Comparison of ENCODE assay signal across 10 mouse cellular contexts in genomic region chr12:103322801-103323200, GRCm38 (mm10). TPM values are rescaled to one million over a fixed set of nuclear protein-coding genes. Genes with fewer than 3 reads are reported as not detected.
A peak's percentile ranks its signal among the peaks of the same experiment; 100 is the strongest.
DNase-seq lines count a peak whose midpoint lies in the region; ATAC-seq and TF ChIP-seq lines count a peak whose summit lies in the region.
"Had no signal": no experiment of that assay in that cellular context is flagged by ENCODE, and none has a peak within 500 bp of the region (broad histone marks: within the 10 kb centered on the region; RNA-seq: fewer than 3 reads in every experiment).

No protein-coding gene starts in this region.

- H3K9ac ChIP-seq in forebrain, embryonic 14.5 days (ENCODE audit: low read length), result no peak overlapping the region
- H3K9ac ChIP-seq in forebrain, embryonic 16.5 days (replicated peaks; ENCODE audit: low read depth, low read length), result no peak overlapping the region
- H3K9ac ChIP-seq in MEL (ENCODE audit: control insufficient read depth, low read depth, low read length, poor library complexity, severe bottlenecking), result no peak overlapping the region
- H3K9ac ChIP-seq: limb, embryonic 15.5 days had no signal

- intact Hi-C loops in left cerebral cortex, postnatal 25 days (cut with DNase I), result no loop called here
- intact Hi-C loops in left cerebral cortex, postnatal 36 days (cut with DNase I), result no loop called here

- H3K36me3 ChIP-seq in forebrain, embryonic 14.5 days (ENCODE audit: control insufficient read depth, insufficient read depth, low read length), result no peaks in the 10 kb centered on the region
- H3K36me3 ChIP-seq in forebrain, embryonic 16.5 days (ENCODE audit: control insufficient read depth, insufficient read depth), result no peaks in the 10 kb centered on the region
- H3K36me3 ChIP-seq in MEL (ENCODE audit: control insufficient read depth in 1 of 2, insufficient read depth in 2 of 2, low read length in 2 of 2), result no peaks in the 10 kb centered on the region
- H3K36me3 ChIP-seq: G1E; limb, embryonic 15.5 days had no signal

- ATAC-seq in forebrain, embryonic 14.5 days, result no peak
- no peak for ATAC-seq in forebrain, embryonic 16.5 days
- ATAC-seq in granulocyte monocyte progenitor cell, adult 5-6 weeks (replicated peaks; ENCODE audit: poor library complexity, severe bottlenecking), result peak; percentile 49; the same call in 1 of the 2 replicates

- no peaks in the 10 kb centered on the region for H3K9me3 ChIP-seq in forebrain, embryonic 14.5 days (replicated peaks; ENCODE audit: control insufficient read depth, low read length)
- H3K9me3 ChIP-seq in forebrain, embryonic 16.5 days (ENCODE audit: control insufficient read depth, low read length), result no peaks in the 10 kb centered on the region
- H3K9me3 ChIP-seq in MEL (replicated peaks; ENCODE audit: insufficient read depth, low read length), result no peaks in the 10 kb centered on the region
- H3K9me3 ChIP-seq: limb, embryonic 15.5 days had no signal

- no peak overlapping the region for H3K4me3 ChIP-seq in forebrain, embryonic 14.5 days (ENCODE audit: low read depth, low read length)
- no peak overlapping the region for H3K4me3 ChIP-seq in forebrain, embryonic 16.5 days (replicated peaks; ENCODE audit: low read length)
- no peak overlapping the region for H3K4me3 ChIP-seq in MEL (ENCODE audit: control insufficient read depth in 1 of 2, insufficient read depth in 1 of 2, low read depth in 2 of 2, low read length in 2 of 2)
- H3K4me3 ChIP-seq: limb, embryonic 15.5 days had no signal

- no peak overlapping the region for H3K4me2 ChIP-seq in forebrain, embryonic 14.5 days (ENCODE audit: low read length)
- H3K4me2 ChIP-seq in forebrain, embryonic 16.5 days (ENCODE audit: low read length), result no peak overlapping the region
- H3K4me2 ChIP-seq: limb, embryonic 15.5 days had no signal

- peak; percentile 38 to 60 (median 48); a peak in 5 of 6 replicates for TF ChIP-seq CTCF in MEL (IDR thresholded peaks at IDR 0.05 in 2 of 3, conservative IDR thresholded peaks at IDR 0.05 in 1 of 3; ENCODE audit: control insufficient read depth in 1 of 3, insufficient read depth in 1 of 3, low read depth in 2 of 3, low read length in 3 of 3, poor library complexity in 1 of 3, severe bottlenecking in 1 of 3)

- TF ChIP-seq EP300 in MEL (IDR thresholded peaks at IDR 0.05; ENCODE audit: low read depth in 1 of 2, low read length in 2 of 2), result no peak

- no peak overlapping the region for H3K27ac ChIP-seq in forebrain, embryonic 14.5 days (ENCODE audit: low read depth, low read length)
- no peak overlapping the region for H3K27ac ChIP-seq in forebrain, embryonic 16.5 days (ENCODE audit: low read length)
- H3K27ac ChIP-seq in MEL (ENCODE audit: control insufficient read depth, low read depth, low read length), result no peak overlapping the region
- H3K27ac ChIP-seq: limb, embryonic 15.5 days had no signal

- WGBS in forebrain, embryonic 14.5 days, result 45% methylated on average over 3 of the region's 3 CpGs
- 44% methylated on average over 3 of the region's 3 CpGs for WGBS in forebrain, embryonic 16.5 days

- peak; percentile 24 for TF ChIP-seq RAD21 in MEL (IDR thresholded peaks at IDR 0.05; ENCODE audit: low read depth, low read length)

- no peaks in the 10 kb centered on the region for H3K79me2 ChIP-seq in MEL (ENCODE audit: control insufficient read depth, insufficient read depth, low read length, poor library complexity)

- TF ChIP-seq POLR2A in MEL (IDR thresholded peaks at IDR 0.05; ENCODE audit: control insufficient read depth in 1 of 2, insufficient read depth in 1 of 2, low read depth in 1 of 2, low read length in 2 of 2, poor library complexity in 1 of 2), result no peak

- H3K4me1 ChIP-seq in forebrain, embryonic 14.5 days (ENCODE audit: control insufficient read depth, insufficient read depth, low read length), result no peaks in the 10 kb centered on the region
- H3K4me1 ChIP-seq in forebrain, embryonic 16.5 days (replicated peaks; ENCODE audit: control insufficient read depth, insufficient read depth, low read length), result peaks cover 8% of the 10 kb centered on the region; the same call in 1 of the 2 replicates
- H3K4me1 ChIP-seq in MEL (ENCODE audit: control insufficient read depth in 1 of 2, insufficient read depth in 2 of 2, low read length in 2 of 2), result no peaks in the 10 kb centered on the region

- DNase-seq in forebrain, embryonic 14.5 days (ENCODE audit: low spot score), result peak; percentile 31
- DNase-seq in left cerebral cortex, postnatal 25 days (ENCODE audit: low spot score in 2 of 2), result peak; percentile 54 to 56
- DNase-seq in left cerebral cortex, postnatal 36 days (ENCODE audit: low spot score in 2 of 2), result no peak
- no peak for DNase-seq in MEL (ENCODE audit: low read depth, low spot score)
- no peak for DNase-seq in ovary, postnatal 10 days (ENCODE audit: low spot score)
- no peak for DNase-seq in ovary, postnatal 14 days (ENCODE audit: low spot score)

- H3K27me3 ChIP-seq in forebrain, embryonic 14.5 days (replicated peaks; ENCODE audit: control insufficient read depth, insufficient read depth, low read length), result 0 out of 2 replicates have a peak, but pooled peaks cover 4% of the 10 kb centered on the region
- peaks cover 2% of the 10 kb centered on the region; the same call in 1 of the 2 replicates for H3K27me3 ChIP-seq in forebrain, embryonic 16.5 days (replicated peaks; ENCODE audit: control insufficient read depth, insufficient read depth, low read length)
- no peaks in the 10 kb centered on the region for H3K27me3 ChIP-seq in MEL (ENCODE audit: control insufficient read depth in 1 of 2, insufficient read depth in 2 of 2, low read length in 2 of 2)

TF ChIP-seq in MEL, 35 proteins besides CTCF, POLR2A, EP300 and RAD21:
- TF ChIP-seq MYB (IDR thresholded peaks at IDR 0.05; ENCODE audit: low read depth, low read length) (no peak), SMC3 (IDR thresholded peaks at IDR 0.05; ENCODE audit: low read depth, low read length) (0 out of 2 replicates have a peak, but pooled peaks have one; percentile 13)

RNA-seq across cellular contexts. Expression of gene Fam181a, which starts 12.0 kb away (rescaled TPM):
- 5.2 and 5.5 TPM in 2 replicates for polyA plus RNA-seq in forebrain, embryonic 14.5 days (2014; fragmentation: Nextera tagmentation; extraction: Ambion mirVana)
- 2.5 and 3.0 TPM in 2 replicates for polyA plus RNA-seq in forebrain, embryonic 16.5 days (2015; fragmentation: Nextera tagmentation; extraction: Ambion mirVana)
- total RNA-seq in left cerebral cortex, postnatal 25 days (2021), result 1 to 10 TPM; 1.5 to 2.7 TPM
- 1 to 10 TPM; 1.6 to 2.5 TPM for total RNA-seq in left cerebral cortex, postnatal 36 days (2021)
- not detected in 2 replicates for total RNA-seq in MEL (2012; rRNA removed)
- not detected for polyA plus RNA-seq in MEL (2012; ENCODE audit: insufficient read depth in 1 of 2, insufficient read length in 2 of 2, low read depth in 1 of 2, low replicate concordance in 2 of 2, missing spikeins in 1 of 2)
- total RNA-seq in granulocyte monocyte progenitor cell, adult 5-6 weeks (2014; fragmentation: Nextera tagmentation), result not detected in 2 replicates
- not detected in 2 replicates for total RNA-seq in granulocyte monocyte progenitor cell, adult 5-6 weeks (2017)
- polyA plus RNA-seq: G1E; limb, embryonic 15.5 days had no signal

RNA-seq across cellular contexts. Expression of gene Asb2, which starts 33.0 kb away (rescaled TPM):
- polyA plus RNA-seq in forebrain, embryonic 14.5 days (2014; fragmentation: Nextera tagmentation; extraction: Ambion mirVana), result 0.69 and 1.0 TPM in 2 replicates
- 0.73 and 0.77 TPM in 2 replicates for polyA plus RNA-seq in forebrain, embryonic 16.5 days (2015; fragmentation: Nextera tagmentation; extraction: Ambion mirVana)
- 1 to 10 TPM; 2.7 to 3.4 TPM for total RNA-seq in left cerebral cortex, postnatal 25 days (2021)
- 1 to 10 TPM; 2.8 to 4.0 TPM for total RNA-seq in left cerebral cortex, postnatal 36 days (2021)
- not detected in 2 replicates for total RNA-seq in MEL (2012; rRNA removed)
- under 1 TPM in 1 of 2 experiments, not detected in 1; 0.18 TPM for polyA plus RNA-seq in MEL (2012; ENCODE audit: insufficient read depth in 1 of 2, insufficient read length in 2 of 2, low read depth in 1 of 2, low replicate concordance in 2 of 2, missing spikeins in 1 of 2)
- total RNA-seq in granulocyte monocyte progenitor cell, adult 5-6 weeks (2014; fragmentation: Nextera tagmentation), result not detected in 2 replicates
- total RNA-seq in granulocyte monocyte progenitor cell, adult 5-6 weeks (2017), result 0.41 TPM in 1 of 2 replicates, not detected in the other
- polyA plus RNA-seq: G1E had no signal

Comparison
In these comparisons a context has a peak if more than half of its experiments do, and no peak if none do; other contexts are left out.
1. DNase-seq: peak in forebrain, embryonic 14.5 days (single experiment) and left cerebral cortex, postnatal 25 days (2 of 2); none in left cerebral cortex, postnatal 36 days (0 of 2), MEL (single experiment), ovary, postnatal 10 days (single experiment) and ovary, postnatal 14 days (single experiment).